Mouse (Mus musculus): ENCODE measurements around the gene Dok5.

Gene Dok5

DNA sequence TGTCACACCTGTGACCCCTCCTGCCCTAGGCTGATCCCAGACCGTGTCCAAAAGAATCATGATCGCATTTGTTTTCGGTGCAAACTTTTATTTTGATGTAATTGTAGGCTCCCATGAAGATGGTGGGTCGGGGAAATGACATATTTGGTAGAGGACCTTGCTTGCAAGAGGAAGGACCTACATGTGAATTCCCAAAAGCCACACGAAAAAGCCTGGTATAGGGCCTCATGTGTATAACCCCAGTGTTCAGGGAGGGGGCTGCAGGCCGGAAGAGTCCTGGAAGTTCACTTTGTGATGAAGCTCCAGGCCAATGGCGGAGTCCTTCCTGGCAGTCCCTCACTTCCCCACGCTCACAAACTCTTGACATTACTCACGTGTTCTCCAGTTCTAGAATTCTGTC, 7.3 kb downstream of the Dok5 start:
- no peak for DNase-seq

DNA sequence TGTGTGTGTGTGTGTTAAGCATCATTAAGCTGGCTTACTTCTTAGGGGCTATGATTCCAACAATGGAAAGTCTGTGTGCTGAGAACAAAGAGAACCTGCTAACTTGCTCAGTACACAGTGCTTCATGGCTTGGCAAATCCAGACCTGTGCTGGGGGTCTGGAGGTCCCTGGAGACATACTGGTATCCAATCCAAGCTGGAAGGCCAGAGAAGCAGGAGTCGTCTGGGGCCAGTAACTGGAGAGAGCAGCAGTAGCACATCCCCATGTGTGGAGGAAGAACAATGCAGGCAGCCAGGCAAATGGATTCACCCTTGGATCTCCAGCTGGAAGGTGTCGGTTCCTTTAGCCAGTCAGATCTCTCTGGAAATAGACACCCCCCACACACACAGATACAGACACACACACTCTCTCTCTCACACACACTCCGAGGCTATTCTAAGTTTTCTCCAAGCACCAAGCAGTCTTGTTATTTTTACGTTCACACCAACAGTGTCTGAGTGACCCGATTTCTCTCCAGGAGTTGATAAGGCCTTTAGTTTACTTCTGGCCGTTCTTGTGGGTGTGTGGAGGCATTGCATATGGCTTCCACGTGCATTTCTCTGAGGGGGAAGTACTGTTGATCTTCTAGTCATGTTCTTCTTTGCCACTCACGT, 8.2 kb downstream of the Dok5 start:
- no peak for DNase-seq

- no peak for DNase-seq
Measured at GRCm38 (mm10) chr2:170743521-170743920, 11.9 kb downstream of the Dok5 start.

DNA sequence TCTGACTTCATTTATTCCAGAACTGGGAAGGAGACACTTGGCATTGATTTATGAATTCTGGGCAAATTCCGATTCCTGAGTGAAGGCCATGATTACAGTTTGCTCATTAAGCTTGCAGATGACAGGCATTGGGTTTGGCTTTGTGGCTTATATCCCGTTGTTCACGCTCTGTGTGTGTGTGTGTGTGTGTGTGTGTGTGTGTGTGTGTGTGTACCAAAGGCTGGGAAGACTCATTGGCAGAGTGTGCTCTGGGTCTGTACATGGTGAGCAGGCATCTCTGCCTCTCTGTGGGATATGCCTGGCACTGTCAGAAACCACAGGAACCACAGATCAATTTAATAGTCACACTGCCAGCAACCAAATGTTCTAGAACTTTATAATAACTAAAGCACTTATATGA, 17.3 kb downstream of the Dok5 start:
- no peak for DNase-seq

GRCm38 (mm10) chr2:170752191-170752850, 20.7 kb downstream of the Dok5 start:
- DNase-seq: no peak

DNA sequence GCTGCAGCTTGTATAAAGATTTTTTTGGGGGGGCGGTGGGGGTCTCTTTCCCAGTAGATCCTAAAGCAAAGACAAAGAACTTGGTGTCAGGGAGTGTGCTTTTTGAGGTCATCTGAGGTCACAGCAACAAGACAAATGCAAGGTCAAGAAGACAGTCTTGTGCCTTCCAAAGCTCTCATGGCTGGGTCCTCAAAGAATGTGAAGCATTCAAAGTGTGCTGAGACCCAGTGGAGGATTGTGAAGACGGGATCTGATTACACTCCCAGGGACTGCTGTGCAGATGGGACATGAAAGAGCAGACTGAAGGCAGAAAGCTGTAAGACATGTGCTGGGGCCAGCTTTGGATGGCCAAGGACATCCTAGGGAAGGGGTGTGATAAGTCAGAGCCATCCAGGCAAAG, 24.2 kb downstream of the Dok5 start:
- no peak for DNase-seq

DNA sequence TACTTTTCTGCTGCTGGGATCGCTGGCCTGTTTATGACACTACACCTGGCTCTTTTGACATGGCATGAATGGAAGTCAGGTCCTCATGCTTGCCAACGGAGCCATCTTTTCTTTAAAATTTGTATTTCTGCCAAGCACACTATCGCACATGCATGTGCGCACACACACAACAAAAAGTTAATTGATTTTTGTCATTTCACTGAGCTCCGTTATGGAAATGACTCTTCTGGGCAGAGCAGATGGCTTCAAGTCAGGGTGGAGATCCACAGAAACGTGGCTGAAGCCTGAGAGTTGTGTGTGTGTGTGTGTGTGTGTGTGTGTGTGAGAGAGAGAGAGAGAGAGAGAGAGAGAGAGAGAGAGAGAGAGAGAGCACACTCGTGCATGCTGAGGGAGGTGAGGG, 25.1 kb downstream of the Dok5 start:
- DNase-seq: no peak

DNA sequence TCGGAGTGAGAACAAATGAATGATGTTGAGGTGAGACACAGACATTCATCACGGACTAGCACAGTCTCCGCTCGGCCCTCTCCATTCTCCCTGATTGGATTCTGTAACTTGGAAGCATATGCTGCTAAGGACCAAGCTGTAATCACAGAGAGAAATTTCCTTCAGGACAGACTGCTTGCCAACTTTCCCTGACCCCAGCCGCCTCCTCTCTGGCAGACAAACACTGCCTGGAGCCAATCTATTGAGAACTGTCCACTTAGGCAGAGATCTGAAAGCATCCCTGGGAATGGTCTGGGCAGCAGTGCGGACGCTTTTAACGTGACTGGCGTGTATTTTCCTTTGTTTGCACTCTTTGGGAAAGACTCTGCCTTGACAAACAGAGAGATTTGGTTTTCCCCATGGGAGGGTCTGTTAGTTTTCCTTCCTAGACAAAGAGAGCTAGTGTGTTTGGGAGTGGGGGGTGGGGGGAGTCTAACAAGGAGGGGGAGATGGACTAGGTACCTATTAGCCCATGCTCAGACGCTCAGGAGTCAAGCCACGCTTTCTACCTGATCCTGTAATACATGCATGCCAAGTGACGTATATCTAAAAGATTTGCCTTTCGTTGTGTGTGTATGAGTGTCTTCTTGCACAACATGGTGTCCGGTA, 25.7 kb downstream of the Dok5 start:
- no peak for DNase-seq

GRCm38 (mm10) chr2:170758201-170758600, 26.6 kb downstream of the Dok5 start:
- no peak for DNase-seq

DNA sequence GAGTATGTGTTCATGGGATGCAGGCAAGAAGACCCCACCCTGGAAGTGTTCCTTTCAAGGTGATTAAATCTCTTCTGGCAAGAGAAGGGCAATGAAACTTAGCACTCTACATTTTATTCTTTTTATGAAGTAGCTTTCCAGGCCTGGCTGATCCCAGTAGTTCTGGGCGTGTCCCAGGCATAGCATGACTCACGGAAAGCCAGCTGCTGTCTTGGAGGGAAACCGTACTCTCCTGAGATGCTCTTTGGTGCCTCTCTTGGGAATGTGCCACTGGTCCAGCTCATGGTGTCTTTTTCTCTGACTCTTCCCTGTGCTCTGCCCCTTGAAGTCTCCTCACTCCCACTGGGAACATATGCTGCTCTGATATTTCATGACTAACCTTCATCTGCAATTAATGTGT, 33.1 kb downstream of the Dok5 start:
- no peak for DNase-seq

GRCm38 (mm10) chr2:170767243-170767642, 35.6 kb downstream of the Dok5 start:
- DNase-seq: no peak

DNA sequence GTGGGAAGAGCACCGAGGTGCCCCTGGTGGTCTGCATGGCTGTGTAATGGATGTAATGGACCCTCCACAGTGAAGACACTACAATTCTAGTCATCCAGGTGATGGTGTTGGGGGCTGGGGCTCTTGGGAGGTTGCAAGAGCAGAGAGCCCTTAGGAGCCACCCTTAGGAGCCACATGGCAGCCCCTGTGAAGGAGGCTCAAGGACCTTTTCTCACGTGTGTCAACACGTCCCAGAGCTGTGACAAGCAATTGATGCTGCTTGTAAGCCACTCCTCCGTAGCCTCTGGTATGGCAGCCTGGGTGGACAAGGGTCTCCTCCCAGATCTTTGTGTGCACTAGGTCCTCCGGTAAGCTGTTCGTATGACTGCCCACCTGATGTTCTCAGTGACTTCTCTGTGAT, 37.1 kb downstream of the Dok5 start:
- DNase-seq: no peak

DNA sequence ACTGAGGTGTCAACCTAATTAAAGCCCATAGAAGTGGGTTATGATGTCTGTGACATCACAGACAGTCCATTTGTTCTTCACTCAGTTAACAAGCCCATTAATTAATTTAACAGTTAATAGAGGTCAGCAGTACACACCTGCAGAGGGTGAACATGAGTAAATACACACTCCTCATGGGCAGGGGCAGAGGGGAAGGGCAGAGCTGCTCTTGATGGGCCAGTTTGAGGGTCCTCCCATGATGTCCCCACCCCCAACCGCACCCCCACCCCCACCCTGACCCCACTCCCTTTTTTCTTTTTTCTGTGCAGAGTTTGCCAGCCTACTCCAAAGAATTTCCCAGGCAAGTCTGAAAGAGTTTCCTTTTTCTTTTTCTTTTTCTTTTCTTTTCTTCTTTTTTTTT, 39.9 kb downstream of the Dok5 start:
- no peak for DNase-seq

GRCm38 (mm10) chr2:170772126-170772884, 40.7 kb downstream of the Dok5 start:
- DNase-seq: no peak

DNA sequence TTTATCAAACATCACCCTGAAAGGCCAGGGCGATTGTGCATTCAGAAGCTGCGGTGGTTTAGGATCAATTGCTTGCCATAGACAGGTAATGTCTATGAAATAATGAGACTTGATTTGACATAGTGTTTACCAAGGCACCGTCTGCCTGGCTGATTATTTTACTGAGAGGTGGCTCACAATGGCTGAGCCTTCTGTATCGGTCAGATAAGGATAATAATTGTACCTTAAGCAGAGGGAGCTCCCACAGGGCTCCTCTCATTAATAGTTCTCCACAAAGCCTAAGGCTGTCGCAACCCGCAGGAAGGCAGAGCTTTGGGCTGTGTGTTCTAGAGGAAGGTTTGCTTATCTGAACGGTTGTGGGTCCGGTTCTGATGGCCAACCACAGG, 41.3 kb downstream of the Dok5 start:
- DNase-seq: no peak

- DNase-seq: no peak
Measured at GRCm38 (mm10) chr2:170775577-170775976, 44.0 kb downstream of the Dok5 start.

GRCm38 (mm10) chr2:170776107-170776506, 44.5 kb downstream of the Dok5 start:
- DNase-seq: no peak

DNA sequence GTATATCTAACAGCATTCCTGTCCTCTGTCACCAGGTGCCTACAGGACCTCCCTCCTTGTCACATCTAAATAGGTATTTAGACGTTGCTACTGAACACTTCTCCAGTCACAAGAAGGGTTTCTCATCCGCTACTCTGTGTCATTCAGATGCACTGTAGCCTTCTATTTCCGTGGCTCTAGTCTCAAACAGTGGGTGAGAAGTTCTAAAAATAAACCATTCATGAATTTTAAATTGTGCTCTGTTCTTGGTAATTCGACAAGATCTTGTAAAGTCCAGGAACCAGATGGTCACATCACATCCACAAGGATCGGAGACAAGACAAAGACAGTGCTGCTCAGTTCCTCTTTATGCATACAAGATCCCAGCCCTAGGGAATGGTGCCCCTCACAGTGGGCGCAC, 46.0 kb downstream of the Dok5 start:
- DNase-seq: no peak

DNA sequence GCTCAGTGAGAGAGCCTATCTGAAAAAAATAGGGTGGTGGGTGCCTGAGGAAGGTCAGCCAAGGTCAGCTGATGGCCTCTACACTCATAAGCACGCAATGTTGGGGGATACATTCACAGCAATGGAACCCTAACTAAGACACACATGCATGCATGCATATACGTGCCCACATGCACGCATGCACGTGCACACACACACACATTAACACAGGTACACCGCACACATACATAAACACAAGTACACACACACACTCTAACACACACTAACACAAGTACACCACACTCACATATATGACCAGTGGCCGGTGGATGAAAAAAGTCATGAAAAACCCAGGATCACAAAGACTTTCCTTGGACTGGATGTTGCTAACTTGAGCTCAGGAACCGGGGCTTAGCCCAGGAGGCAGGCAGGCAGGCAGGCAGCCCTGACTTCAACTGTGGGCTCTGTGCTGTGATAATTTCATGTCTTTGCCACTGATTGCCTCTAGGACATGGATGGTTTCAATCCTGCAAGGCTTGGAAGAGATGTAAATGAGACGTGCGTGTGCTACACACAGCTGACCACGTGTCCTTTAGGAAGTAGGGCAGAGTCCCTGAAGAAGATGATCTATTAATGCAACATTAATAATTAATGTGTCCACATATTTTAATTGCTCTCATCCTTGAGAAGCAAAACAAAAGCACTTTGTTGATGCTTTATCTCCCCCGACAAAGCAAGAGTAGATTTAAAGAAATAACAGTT, 48.6 kb downstream of the Dok5 start:
- no peak for DNase-seq

DNA sequence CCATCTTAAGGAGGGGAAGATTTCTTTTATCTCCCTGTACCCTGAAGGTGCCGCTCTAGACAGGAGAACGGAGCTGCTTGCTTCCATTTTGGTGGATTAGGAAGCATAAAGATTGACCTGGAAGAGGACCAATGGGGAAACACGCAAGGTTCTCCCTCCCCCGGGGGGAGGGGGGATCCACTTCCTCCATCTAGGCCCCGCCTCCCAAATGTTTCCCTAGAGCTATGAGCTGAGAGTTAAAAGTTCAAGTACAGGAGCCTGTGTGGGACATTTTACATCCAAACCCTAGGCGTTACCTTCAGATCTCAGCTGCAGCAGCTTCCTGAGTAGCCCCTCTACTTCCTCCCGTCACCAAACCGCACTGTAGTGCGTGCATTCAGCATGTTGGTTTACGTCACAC, 56.5 kb downstream of the Dok5 start:
- DNase-seq: no peak

GRCm38 (mm10) chr2:170791332-170792017, 59.9 kb downstream of the Dok5 start:
- DNase-seq: peak; percentile 8 to 51

DNA sequence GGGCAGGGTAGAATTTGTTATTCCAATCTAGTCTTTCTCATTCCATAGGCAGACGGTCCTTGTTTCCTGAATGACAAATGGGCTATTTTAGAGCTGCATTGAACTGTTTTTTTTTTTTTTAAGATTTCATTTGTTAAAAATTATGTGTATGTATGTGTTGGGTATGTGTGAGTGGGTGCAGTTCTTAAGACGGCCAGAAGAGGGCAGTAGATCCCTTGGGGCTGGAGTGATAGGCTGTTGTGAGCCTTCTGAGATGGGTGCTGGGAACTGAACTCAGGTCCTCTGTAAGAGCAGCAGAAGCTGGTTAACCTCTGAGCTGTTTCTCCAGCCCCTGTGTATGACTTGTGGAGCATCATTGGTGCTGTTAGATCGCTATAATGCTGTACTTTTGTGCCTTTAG, 63.6 kb downstream of the Dok5 start:
- DNase-seq: no peak
